Mouse (Mus musculus) cerebellum, postnatal 25 days (tissue): Measurements from ENCODE around the gene Pitx1.

Source experiments
- DNase-seq, 2 experiments: peaks; one replicate each; pipeline ENCODE4 v3.0.0; 2021; ENCODE audit warnings: mixed read lengths in 2 of 2

The Pitx1 gene

DNA sequence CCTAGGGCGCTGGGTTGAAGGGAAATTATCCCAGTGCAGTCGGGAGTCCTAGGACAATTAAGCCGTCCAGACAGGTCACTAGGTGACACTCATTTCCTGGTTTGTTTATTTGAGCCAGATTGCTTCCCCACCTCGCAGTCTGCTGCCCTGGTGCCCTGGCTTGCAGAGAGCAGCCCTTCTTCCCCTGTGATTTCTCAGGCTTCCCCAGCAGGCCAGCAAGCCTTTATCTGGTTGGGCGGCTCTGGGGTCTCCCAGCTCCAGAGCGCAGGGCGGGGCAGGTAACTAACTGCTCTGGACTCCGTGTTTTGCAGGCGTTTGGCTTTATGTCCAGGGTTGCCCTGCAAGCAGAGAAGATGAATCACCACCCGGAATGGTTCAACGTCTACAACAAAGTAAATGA, 60.9 kb downstream of the Pitx1 start:
- no peak for DNase-seq
